In the genomic region with DNA sequence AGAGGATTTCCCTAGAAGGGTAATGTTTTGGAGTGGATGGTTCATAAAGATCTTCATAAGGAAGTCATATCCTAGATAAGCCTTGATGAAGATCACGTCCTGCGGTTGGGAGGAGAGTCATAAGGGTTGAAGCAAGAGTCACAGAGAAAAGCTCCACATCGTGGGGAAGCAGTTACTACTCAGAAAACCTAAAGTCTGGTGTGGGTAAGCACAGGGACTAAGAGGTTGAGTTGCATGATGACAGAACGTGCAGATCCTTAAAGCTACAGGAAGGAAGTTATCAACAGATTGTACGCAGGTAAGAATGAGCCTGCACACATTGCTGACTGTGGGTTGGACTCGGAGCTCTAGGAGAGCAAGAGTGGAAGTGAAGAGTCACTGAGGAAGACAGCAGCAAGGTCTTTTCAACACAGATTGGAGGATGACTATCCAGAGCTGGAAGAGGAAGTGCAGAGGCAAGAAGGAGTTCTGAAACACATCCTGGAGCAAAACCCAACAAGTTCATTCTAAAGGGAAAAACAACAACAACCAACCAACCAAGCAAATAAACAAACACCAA, we compare ENCODE assay signal across 21 mouse cellular contexts.
"Had no signal": no experiment of that assay in that cellular context is flagged by ENCODE, and none has a peak within 500 bp of the region (broad histone marks: within the 10 kb centered on the region; RNA-seq: fewer than 3 reads in every experiment).

No protein-coding gene starts in this region.

- H3K36me3 ChIP-seq: heart, embryonic 10.5 days; heart, embryonic 12.5 days; hindbrain, embryonic 13.5 days; hindbrain, embryonic 15.5 days; limb, embryonic 10.5 days; limb, embryonic 12.5 days; liver, embryonic 13.5 days had no signal

- DNase-seq: gastrocnemius, postnatal 14 days; gastrocnemius, postnatal 36 days; heart, adult 18-20 months; heart, postnatal 10 days; heart, postnatal 4 days; kidney, adult 11 months; kidney, adult 8-10 months; kidney, postnatal 10 days; kidney, postnatal 36 days; layer of hippocampus, adult 9-11 months; layer of hippocampus, postnatal 36 days; liver; liver, embryonic 13.5 days had no signal

- H3K27me3 ChIP-seq: heart, embryonic 12.5 days; hindbrain, embryonic 13.5 days; hindbrain, embryonic 15.5 days; liver, embryonic 13.5 days had no signal

- H3K4me3 ChIP-seq: heart, embryonic 10.5 days; heart, embryonic 12.5 days; hindbrain, embryonic 13.5 days; hindbrain, embryonic 15.5 days; limb, embryonic 10.5 days; limb, embryonic 12.5 days; liver, embryonic 13.5 days had no signal

- H3K4me1 ChIP-seq: heart, embryonic 10.5 days; heart, embryonic 12.5 days; hindbrain, embryonic 13.5 days; hindbrain, embryonic 15.5 days; limb, embryonic 10.5 days; limb, embryonic 12.5 days; liver, embryonic 13.5 days had no signal

- H3K27ac ChIP-seq: heart, embryonic 10.5 days; hindbrain, embryonic 13.5 days; hindbrain, embryonic 15.5 days; hindbrain, postnatal 0 days; limb, embryonic 10.5 days; limb, embryonic 12.5 days; liver, embryonic 13.5 days had no signal

- ATAC-seq: hindbrain, postnatal 0 days; intestine, embryonic 16.5 days had no signal
